Mouse (Mus musculus) adipose tissue, adult 10 weeks (tissue): ENCODE measurements around the gene Slc16a1. TPM values are rescaled to one million over a fixed set of nuclear protein-coding genes. Genes with fewer than 3 reads are reported as not detected.

Experiments
- polyA plus RNA-seq: library from polyadenylated mRNA; stranded (reverse); fragments of 350-450 nt; fragmentation: Illumina TruSeq; extraction: RNeasy Lipid Tissue Mini Kit (QIAGEN cat#74804); gene quantifications from one replicate; pipeline ENCODE4 v1.2.3, GENCODE M21; 2014; ENCODE audit warnings: low read depth, low replicate concordance

The Slc16a1 gene
- 23.4 TPM for polyA plus RNA-seq

GRCm38 (mm10) chr3:104638403-104638779 is at the start of gene Slc16a1:
TSS of gene Slc16a1 (plus strand) at chr3:104638668.

Other genes with a start within 250 kb of the Slc16a1 start
- gene Lrig2, start 126.8 kb upstream of the Slc16a1 start, polyA plus RNA-seq = 11.7 TPM
- gene Ppm1j, start 142.4 kb downstream of the Slc16a1 start, polyA plus RNA-seq = 6.2 TPM
- gene Fam19a3, start 143.2 kb downstream of the Slc16a1 start, polyA plus RNA-seq = 0.27 TPM
- gene Rhoc, start 149.7 kb downstream of the Slc16a1 start, polyA plus RNA-seq = 98.6 TPM
- gene Mov10, start 179.9 kb downstream of the Slc16a1 start, polyA plus RNA-seq = 9.7 TPM
- gene St7l, start 225.3 kb downstream of the Slc16a1 start, polyA plus RNA-seq = 15.3 TPM
- 63.8 TPM for gene Capza1, start 225.8 kb downstream of the Slc16a1 start, polyA plus RNA-seq